Mouse (Mus musculus): ENCODE data around the gene Zfp410. TPM values are rescaled to one million over a fixed set of nuclear protein-coding genes. Genes with fewer than 3 reads are reported as not detected.

Gene Zfp410
- total and polyA plus RNA-seq, 3 experiments = 45.5 to 189 (median 182) TPM

DNA sequence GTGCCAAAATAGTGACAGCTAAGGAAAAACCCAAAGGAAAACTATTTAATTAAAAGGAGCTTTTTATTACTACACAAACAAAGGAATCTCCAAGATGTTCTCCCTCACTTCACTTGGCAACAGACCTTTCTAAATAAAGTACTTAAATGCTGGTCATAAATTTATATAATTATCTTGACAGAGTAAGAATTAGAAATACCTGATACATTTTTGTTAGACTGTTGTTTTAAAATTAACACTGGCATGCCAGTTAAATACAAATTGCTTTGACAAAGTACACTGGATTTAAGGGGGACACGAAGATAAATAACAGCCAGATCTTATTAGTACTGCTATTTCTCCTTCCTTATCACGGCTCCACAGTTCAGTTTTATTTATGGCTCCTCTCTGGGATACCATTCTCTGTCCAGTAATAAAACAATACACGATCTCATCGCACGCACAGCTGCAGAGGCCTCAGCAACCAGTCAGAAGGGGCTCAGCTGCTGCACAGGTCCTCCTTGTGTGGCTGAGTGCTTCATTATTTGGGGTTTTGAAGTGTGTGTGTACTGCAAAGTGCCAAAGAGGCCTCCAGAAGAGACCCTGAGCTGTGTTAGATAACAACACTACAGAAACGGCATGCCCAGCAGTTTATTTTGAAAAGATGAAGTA lies 57.3 kb downstream of the Zfp410 start:
- H3K27ac ChIP-seq (ENCODE audit: control insufficient read depth, low read depth, low read length) = no peak overlapping the region
- H3K4me1 ChIP-seq (ENCODE audit: control insufficient read depth in 1 of 2, insufficient read depth in 2 of 2, low read length in 2 of 2) = no peaks in the 10 kb centered on the region
- no peak overlapping the region for H3K9ac ChIP-seq (ENCODE audit: control insufficient read depth, low read depth, low read length, poor library complexity, severe bottlenecking)
- H3K9me3 ChIP-seq (replicated peaks; ENCODE audit: insufficient read depth, low read length) = no peaks in the 10 kb centered on the region
- no peaks in the 10 kb centered on the region for H3K79me2 ChIP-seq (ENCODE audit: control insufficient read depth, insufficient read depth, low read length, poor library complexity)
- no peaks in the 10 kb centered on the region for H3K27me3 ChIP-seq (ENCODE audit: control insufficient read depth in 1 of 2, insufficient read depth in 2 of 2, low read length in 2 of 2)
- H3K4me3 ChIP-seq (ENCODE audit: control insufficient read depth in 1 of 2, insufficient read depth in 1 of 2, low read depth in 2 of 2, low read length in 2 of 2) = no peak overlapping the region
- no peak for DNase-seq (ENCODE audit: low read depth, low spot score)
- H3K36me3 ChIP-seq (ENCODE audit: control insufficient read depth in 1 of 2, insufficient read depth in 2 of 2, low read length in 2 of 2) = peaks cover 0 to 4% of the 10 kb centered on the region in 2 experiments; a peak in 1 of 4 replicates
- TF ChIP-seq TCF12 (IDR thresholded peaks at IDR 0.05; ENCODE audit: low read depth, low read length) = no peak
- TF ChIP-seq CTCF (IDR thresholded peaks at IDR 0.05 in 2 of 3, conservative IDR thresholded peaks at IDR 0.05 in 1 of 3; ENCODE audit: control insufficient read depth in 1 of 3, insufficient read depth in 1 of 3, low read depth in 2 of 3, low read length in 3 of 3, poor library complexity in 1 of 3, severe bottlenecking in 1 of 3) = no peak
- no peak for TF ChIP-seq MAX (IDR thresholded peaks at IDR 0.05; ENCODE audit: low read length)

DNA sequence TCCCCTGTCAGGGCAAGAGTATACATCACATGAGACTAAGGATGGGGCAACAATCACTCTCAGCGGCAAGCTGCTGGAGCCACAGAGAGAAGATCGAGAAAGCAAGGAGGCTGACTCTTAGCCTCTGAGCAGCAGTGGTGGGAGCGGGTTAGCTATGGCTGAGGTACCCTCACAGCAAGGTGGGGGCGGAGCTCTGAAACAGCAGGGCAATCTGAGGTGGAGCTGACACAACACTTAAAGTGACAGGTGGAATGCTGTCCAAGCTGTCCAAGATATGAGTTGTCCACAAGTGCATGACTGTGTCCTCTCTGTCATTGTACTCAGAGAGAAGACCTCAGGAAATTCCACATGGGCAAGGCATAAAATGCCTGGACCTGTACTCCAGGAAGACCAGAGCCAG lies 65.7 kb downstream of the Zfp410 start:
- Histone ChIP-seq H3K27ac (ENCODE audit: control insufficient read depth, low read depth, low read length) (no peak overlapping the region), H3K4me1 (ENCODE audit: control insufficient read depth in 1 of 2, insufficient read depth in 2 of 2, low read length in 2 of 2) (peaks cover 0 to 8% of the 10 kb centered on the region in 2 experiments; a peak in 3 of 4 replicates), H3K4me3 (ENCODE audit: control insufficient read depth in 1 of 2, insufficient read depth in 1 of 2, low read depth in 2 of 2, low read length in 2 of 2) (no peak overlapping the region), H3K79me2 (ENCODE audit: control insufficient read depth, insufficient read depth, low read length, poor library complexity) (no peaks in the 10 kb centered on the region), H3K9me3 (replicated peaks; ENCODE audit: insufficient read depth, low read length) (no peaks in the 10 kb centered on the region), H3K9ac (ENCODE audit: control insufficient read depth, low read depth, low read length, poor library complexity, severe bottlenecking) (no peak overlapping the region), H3K36me3 (ENCODE audit: control insufficient read depth in 1 of 2, insufficient read depth in 2 of 2, low read length in 2 of 2) (peaks cover 0 to 10% of the 10 kb centered on the region in 2 experiments; a peak in 2 of 4 replicates), H3K27me3 (ENCODE audit: control insufficient read depth in 1 of 2, insufficient read depth in 2 of 2, low read length in 2 of 2) (no peaks in the 10 kb centered on the region)
- no peak for TF ChIP-seq SMC3 (IDR thresholded peaks at IDR 0.05; ENCODE audit: low read depth, low read length)
- no peak for TF ChIP-seq BHLHE40 (IDR thresholded peaks at IDR 0.05; ENCODE audit: borderline replicate concordance, low read depth, low read length)
- no peak for TF ChIP-seq NRF1 (IDR thresholded peaks at IDR 0.05; ENCODE audit: insufficient read depth, low read depth, low read length, poor library complexity, severe bottlenecking)
- TF ChIP-seq GABPA (IDR thresholded peaks at IDR 0.05; ENCODE audit: low read depth, low read length) = no peak
- TF ChIP-seq ELF1 (IDR thresholded peaks at IDR 0.05; ENCODE audit: low read depth, low read length) = no peak
- no peak for DNase-seq (ENCODE audit: low read depth, low spot score)

DNA sequence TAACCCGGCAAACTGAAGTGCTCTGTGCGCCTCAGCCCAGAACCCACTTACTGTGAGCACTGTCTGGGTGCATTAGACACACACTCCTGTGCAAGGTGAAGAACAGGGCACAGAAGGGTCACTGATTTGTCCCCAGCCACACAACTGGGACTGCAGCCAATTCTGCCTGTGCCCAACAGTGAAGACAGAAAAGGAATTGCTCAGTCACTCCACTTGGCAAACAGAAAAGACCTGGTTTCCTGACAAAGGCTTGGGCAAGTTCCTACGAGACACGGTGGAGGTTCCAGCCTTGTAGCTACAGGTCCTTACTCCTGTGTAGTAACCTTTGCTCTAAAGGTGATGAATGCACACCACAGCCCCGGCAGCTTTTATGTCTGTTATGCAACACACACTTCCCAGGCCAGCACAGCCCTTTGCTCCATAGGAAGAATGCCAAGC lies 68.0 kb downstream of the Zfp410 start:
- H3K27ac ChIP-seq (ENCODE audit: control insufficient read depth, low read depth, low read length) = no peak overlapping the region
- TF ChIP-seq ETS1 (IDR thresholded peaks at IDR 0.05; ENCODE audit: low read depth, low read length) (0 out of 2 replicates have a peak, but pooled peaks have one; percentile 19), JUND (IDR thresholded peaks at IDR 0.05; ENCODE audit: low read depth, low read length) (no peak), MYB (IDR thresholded peaks at IDR 0.05; ENCODE audit: low read depth, low read length) (no peak)
- H3K79me2 ChIP-seq (ENCODE audit: control insufficient read depth, insufficient read depth, low read length, poor library complexity) = no peaks in the 10 kb centered on the region
- DNase-seq (ENCODE audit: low read depth, low spot score) = peak; percentile 64
- H3K36me3 ChIP-seq (ENCODE audit: control insufficient read depth in 1 of 2, insufficient read depth in 2 of 2, low read length in 2 of 2) = peaks cover 0 to 10% of the 10 kb centered on the region in 2 experiments; a peak in 2 of 4 replicates
- no peak overlapping the region for H3K4me3 ChIP-seq (ENCODE audit: control insufficient read depth in 1 of 2, insufficient read depth in 1 of 2, low read depth in 2 of 2, low read length in 2 of 2)
- no peaks in the 10 kb centered on the region for H3K27me3 ChIP-seq (ENCODE audit: control insufficient read depth in 1 of 2, insufficient read depth in 2 of 2, low read length in 2 of 2)
- peaks cover 0 to 8% of the 10 kb centered on the region in 2 experiments; a peak in 3 of 4 replicates for H3K4me1 ChIP-seq (ENCODE audit: control insufficient read depth in 1 of 2, insufficient read depth in 2 of 2, low read length in 2 of 2)
- H3K9ac ChIP-seq (ENCODE audit: control insufficient read depth, low read depth, low read length, poor library complexity, severe bottlenecking) = no peak overlapping the region
- no peaks in the 10 kb centered on the region for H3K9me3 ChIP-seq (replicated peaks; ENCODE audit: insufficient read depth, low read length)

Measured in MEL (cell line).